ENCODE assay signal across 8 mouse cellular contexts in genomic region chr3:55080055-55080454, GRCm38 (mm10). TPM values are rescaled to one million over a fixed set of nuclear protein-coding genes. Genes with fewer than 3 reads are reported as not detected.
DNase-seq lines count a peak whose midpoint lies in the region; ATAC-seq and TF ChIP-seq lines count a peak whose summit lies in the region.

No protein-coding gene starts in this region.

- H3K4me1 ChIP-seq in kidney, adult 2 months (ENCODE audit: control insufficient read depth, insufficient read depth, low read length) = no peaks in the 10 kb centered on the region
- peaks cover 4% of the 10 kb centered on the region for H3K4me1 ChIP-seq in midbrain, embryonic 14.5 days (ENCODE audit: control insufficient read depth, insufficient read depth, low read length)

- no peak overlapping the region for H3K4me3 ChIP-seq in kidney, adult 2 months (ENCODE audit: insufficient read depth, low read depth, low read length)
- H3K4me3 ChIP-seq in midbrain, embryonic 14.5 days (replicated peaks; ENCODE audit: low read depth, low read length) = no peak overlapping the region

- H3K36me3 ChIP-seq in kidney, adult 2 months (ENCODE audit: control insufficient read depth, insufficient read depth, low read length) = no peaks in the 10 kb centered on the region
- no peaks in the 10 kb centered on the region for H3K36me3 ChIP-seq in midbrain, embryonic 14.5 days (ENCODE audit: control insufficient read depth, insufficient read depth, low read length)

- H3K27me3 ChIP-seq in kidney, adult 2 months (replicated peaks; ENCODE audit: control insufficient read depth, insufficient read depth, low read length) = no peaks in the 10 kb centered on the region
- H3K27me3 ChIP-seq in midbrain, embryonic 14.5 days (ENCODE audit: control insufficient read depth, insufficient read depth, low read length) = no peaks in the 10 kb centered on the region

- H3K9me3 ChIP-seq in midbrain, embryonic 14.5 days (ENCODE audit: control insufficient read depth, low read length) = no peaks in the 10 kb centered on the region

- TF ChIP-seq POLR2A in kidney, adult 2 months (IDR thresholded peaks at IDR 0.05; ENCODE audit: low read depth, low read length) = no peak

- peak; percentile 95 for TF ChIP-seq CTCF in kidney, adult 2 months (conservative IDR thresholded peaks at IDR 0.05; ENCODE audit: insufficient read depth, insufficient read length, low read depth, low read length)

- peak; percentile 88 for ATAC-seq in activated CD4-positive, CD25-positive, alpha-beta regulatory T cell, adult 4 months
- peak; percentile 96 for ATAC-seq in common myeloid progenitor, adult 5-6 weeks (replicated peaks; ENCODE audit: low read depth, poor library complexity, severe bottlenecking)
- peak; percentile 69 for ATAC-seq in midbrain, embryonic 14.5 days (ENCODE audit: low FRiP score, low TSS enrichment)

- no peak overlapping the region for H3K27ac ChIP-seq in kidney, adult 2 months (ENCODE audit: insufficient read depth, low read depth, low read length)
- H3K27ac ChIP-seq in midbrain, embryonic 14.5 days (replicated peaks; ENCODE audit: low read depth, low read length) = no peak overlapping the region

- peak; percentile 50 for DNase-seq in 3134 (ENCODE audit: extremely low read depth, insufficient read length, low spot score)
- peak; percentile 75 for DNase-seq in gastrocnemius, postnatal 14 days
- DNase-seq in kidney, adult 2 months = peak; percentile 79
- peak; percentile 83 for DNase-seq in left cerebral cortex, postnatal 4 days
- peak; percentile 86 for DNase-seq in midbrain, embryonic 14.5 days
- DNase-seq in spleen, postnatal 10 days (ENCODE audit: low spot score in 2 of 2) = peak; percentile 9 to 59

- no peak overlapping the region for H3K9ac ChIP-seq in midbrain, embryonic 14.5 days (replicated peaks; ENCODE audit: low read length)

- WGBS in kidney, adult 2 months = 9% methylated on average over 6 of the region's 6 CpGs
- 14% methylated on average over 6 of the region's 6 CpGs for WGBS in midbrain, embryonic 14.5 days

- intact Hi-C loops in gastrocnemius, postnatal 14 days (cut with DNase I; ENCODE audit: low total_unique reads) = loop anchor here (5.0 kb wide), 2 partner anchors 67 to 277 kb away; no protein-coding TSS in a partner anchor
- intact Hi-C loops in left cerebral cortex, postnatal 4 days (cut with DNase I) = loop anchor here (1.0 kb wide), 1 partner anchor 72 kb away; no protein-coding TSS in a partner anchor

- H3K4me2 ChIP-seq in midbrain, embryonic 14.5 days (ENCODE audit: low read length) = no peak overlapping the region

RNA-seq across cellular contexts. Expression of gene Ccna1, which starts 24.8 kb away (rescaled TPM):
- not detected for polyA plus RNA-seq in activated CD4-positive, CD25-positive, alpha-beta regulatory T cell, adult 4 months (2017; shearing (Covaris generic))
- total RNA-seq in common myeloid progenitor, adult 5-6 weeks (2017) = not detected in 2 replicates
- total RNA-seq in gastrocnemius, postnatal 14 days (2021) = not detected
- not detected in 2 replicates for polyA plus RNA-seq in kidney, adult 2 months (2012; rRNA removed)
- 1 to 10 TPM; 2.4 to 3.1 TPM for total RNA-seq in left cerebral cortex, postnatal 4 days (2021)
- 1.1 and 2.2 TPM in 2 replicates for polyA plus RNA-seq in midbrain, embryonic 14.5 days (2014; fragmentation: Nextera tagmentation; extraction: Ambion mirVana)

RNA-seq across cellular contexts. Expression of gene Spg20, which starts 31.9 kb away (rescaled TPM):
- 10 to 100 TPM; 15.8 to 18.6 TPM for polyA plus RNA-seq in activated CD4-positive, CD25-positive, alpha-beta regulatory T cell, adult 4 months (2017; shearing (Covaris generic))
- total RNA-seq in common myeloid progenitor, adult 5-6 weeks (2017) = 24.7 and 27.1 TPM in 2 replicates
- 10 to 100 TPM; 28.4 to 30.5 TPM for total RNA-seq in gastrocnemius, postnatal 14 days (2021)
- polyA plus RNA-seq in kidney, adult 2 months (2012; rRNA removed) = 10.1 and 10.9 TPM in 2 replicates
- total RNA-seq in left cerebral cortex, postnatal 4 days (2021) = 10 to 100 TPM; 14.5 to 15.1 TPM
- polyA plus RNA-seq in midbrain, embryonic 14.5 days (2014; fragmentation: Nextera tagmentation; extraction: Ambion mirVana) = 11.8 and 16.4 TPM in 2 replicates

RNA-seq across cellular contexts. Expression of gene Ccdc169, which starts 57.1 kb away (rescaled TPM):
- polyA plus RNA-seq in activated CD4-positive, CD25-positive, alpha-beta regulatory T cell, adult 4 months (2017; shearing (Covaris generic)) = not detected
- 0.41 TPM in 1 of 2 replicates, not detected in the other for total RNA-seq in common myeloid progenitor, adult 5-6 weeks (2017)
- total RNA-seq in gastrocnemius, postnatal 14 days (2021) = not detected
- 0.16 and 0.23 TPM in 2 replicates for polyA plus RNA-seq in kidney, adult 2 months (2012; rRNA removed)
- under 1 TPM; 0.22 to 0.44 TPM for total RNA-seq in left cerebral cortex, postnatal 4 days (2021)
- 0.12 TPM in 1 of 2 replicates, not detected in the other for polyA plus RNA-seq in midbrain, embryonic 14.5 days (2014; fragmentation: Nextera tagmentation; extraction: Ambion mirVana)

Comparison
In these comparisons a context has a peak if more than half of its experiments do, and no peak if none do; other contexts are left out.
1. DNase-seq: peak in every context shown above with its lines; median percentile 86 in midbrain, embryonic 14.5 days; 83 in left cerebral cortex, postnatal 4 days; 79 in kidney, adult 2 months; 75 in gastrocnemius, postnatal 14 days; 50 in 3134; 34 in spleen, postnatal 10 days.